Mouse (Mus musculus) kidney, postnatal 0 days (tissue): ENCODE measurements around the gene Pla2g3. TPM values are rescaled to one million over a fixed set of nuclear protein-coding genes. Genes with fewer than 3 reads are reported as not detected.

Experiments used
- ATAC-seq: fragments of 200-750 bp; cut with Nextera tagmentation; replicated peaks from 2 replicates; pipeline ENCODE4 v1.8.0; 2017; ENCODE audit warnings: low read depth, moderate number of reproducible peaks, moderate TSS enrichment, moderate library complexity; ENCODE audit not compliant: low FRiP score
- DNase-seq: peaks from one replicate; pipeline ENCODE4 v3.0.0-alpha.2; 2016; ENCODE audit warnings: low spot score
- H3K27ac ChIP-seq: fragments of 300-500 bp; sonication (generic); 2 replicates; pipeline ENCODE4 v1.5.1; 2014; ENCODE audit warnings: mild to moderate bottlenecking
- H3K27me3 ChIP-seq: fragments of 300-500 bp; sonication (generic); 2 replicates; pipeline ENCODE4 v1.6.1; 2014; ENCODE audit warnings: low read length, mixed read lengths; ENCODE audit not compliant: insufficient read depth
- H3K36me3 ChIP-seq: fragments of 300-500 bp; sonication (generic); 2 replicates; pipeline ENCODE4 v1.6.1; 2014; ENCODE audit warnings: low read length, mixed read lengths; ENCODE audit not compliant: insufficient read depth
- H3K4me1 ChIP-seq: fragments of 300-500 bp; sonication (generic); replicated peaks from 2 replicates; pipeline ENCODE4 v1.6.1; 2014; ENCODE audit warnings: antibody characterized with exemption, low read length, mixed read lengths; ENCODE audit not compliant: insufficient read depth
- H3K4me2 ChIP-seq: fragments of 300-500 bp; sonication (generic); 2 replicates; pipeline ENCODE4 v1.6.1; 2014; ENCODE audit warnings: mild to moderate bottlenecking, low read length, moderate library complexity, mixed read lengths
- H3K4me3 ChIP-seq: fragments of 300-500 bp; sonication (generic); replicated peaks from 2 replicates; pipeline ENCODE4 v1.5.1; 2014; ENCODE audit warnings: low read depth, low read length
- H3K9ac ChIP-seq: fragments of 300-500 bp; sonication (generic); 2 replicates; pipeline ENCODE4 v1.6.1; 2014; ENCODE audit warnings: low read depth, low read length
- H3K9me3 ChIP-seq: fragments of 300-500 bp; sonication (generic); replicated peaks from 2 replicates; pipeline ENCODE4 v1.6.1; 2016; ENCODE audit warnings: low read length, inconsistent platforms, mixed read lengths
- CTCF ChIP-seq: IDR thresholded peaks from 2 replicates; pipeline ENCODE4 v1.5.1; 2016; ENCODE audit warnings: antibody characterized with exemption, low read depth, mild to moderate bottlenecking, moderate library complexity
- WGBS: fragments of 180-500 bp; shearing (Covaris S2); extraction: QIAGEN DNeasy Blood & Tissue Kit; methylation state at CpG from one replicate; pipeline ENCODE4 v1.1.7; 2014; 5-methylcytosine and 5-hydroxymethylcytosine counted together
- polyA plus RNA-seq: library from polyadenylated mRNA; unstranded; fragments of >200 nt; fragmentation: Nextera tagmentation; extraction: Ambion mirVana; gene quantifications from 2 replicates; pipeline ENCODE4 v1.2.1, GENCODE M21; 2015

Pla2g3 gene
- polyA plus RNA-seq, 1 experiment from 2014 or later, result 0.25 TPM

GRCm38 (mm10) chr11:3517846-3518732 lies 30.0 kb downstream of the Pla2g3 start:
- no peak for DNase-seq
- no peak overlapping the region for H3K27ac ChIP-seq
- H3K4me2 ChIP-seq, result peak overlapping the region; percentile 70
- H3K9me3 ChIP-seq, result no peaks in the 10 kb centered on the region
- no peaks in the 10 kb centered on the region for H3K27me3 ChIP-seq
- H3K36me3 ChIP-seq, result peaks cover 38% of the 10 kb centered on the region
- 44% methylated on average over 13 of the region's 13 CpGs for WGBS
- H3K9ac ChIP-seq, result peak overlapping the region; percentile 25; the same call in 1 of the 2 replicates
- no peak for ATAC-seq
- no peak for TF ChIP-seq CTCF
- H3K4me3 ChIP-seq, result no peak overlapping the region
- peaks cover 16% of the 10 kb centered on the region for H3K4me1 ChIP-seq

GRCm38 (mm10) chr11:3519051-3519726 lies 31.1 kb downstream of the Pla2g3 start:
- Histone ChIP-seq H3K4me1 (peaks cover 16% of the 10 kb centered on the region), H3K9ac (no peak overlapping the region), H3K27me3 (no peaks in the 10 kb centered on the region), H3K4me3 (no peak overlapping the region), H3K4me2 (no peak overlapping the region), H3K27ac (no peak overlapping the region), H3K36me3 (peaks cover 49% of the 10 kb centered on the region), H3K9me3 (no peaks in the 10 kb centered on the region)
- WGBS, result 71% methylated on average over 4 of the region's 4 CpGs
- DNase-seq (no peak), ATAC-seq (no peak)
- TF ChIP-seq CTCF, result no peak

GRCm38 (mm10) chr11:3519756-3520398 lies 31.8 kb downstream of the Pla2g3 start:
- ATAC-seq, result no peak
- DNase-seq, result no peak
- WGBS, result 69% methylated on average over 11 of the region's 11 CpGs
- Histone ChIP-seq H3K9ac (no peak overlapping the region), H3K4me2 (no peak overlapping the region), H3K36me3 (peaks cover 56% of the 10 kb centered on the region), H3K9me3 (no peaks in the 10 kb centered on the region), H3K4me1 (peaks cover 16% of the 10 kb centered on the region), H3K27me3 (no peaks in the 10 kb centered on the region), H3K27ac (no peak overlapping the region), H3K4me3 (no peak overlapping the region)
- TF ChIP-seq CTCF, result no peak

- ATAC-seq (no peak), DNase-seq (no peak)
- Histone ChIP-seq H3K4me1 (peaks cover 16% of the 10 kb centered on the region), H3K9ac (no peak overlapping the region), H3K4me3 (no peak overlapping the region), H3K4me2 (no peak overlapping the region), H3K27me3 (no peaks in the 10 kb centered on the region), H3K9me3 (no peaks in the 10 kb centered on the region), H3K36me3 (peaks cover 65% of the 10 kb centered on the region), H3K27ac (no peak overlapping the region)
- 50% methylated on average over 14 of the region's 14 CpGs for WGBS
- TF ChIP-seq CTCF, result no peak
These were observed 32.8 kb downstream of the Pla2g3 start for GRCm38 (mm10) chr11:3520919-3521318.

- 74% methylated on average over 23 of the region's 23 CpGs for WGBS
- H3K9me3 ChIP-seq, result no peaks in the 10 kb centered on the region
- no peaks in the 10 kb centered on the region for H3K27me3 ChIP-seq
- no peak for TF ChIP-seq CTCF
- peaks cover 72% of the 10 kb centered on the region for H3K36me3 ChIP-seq
- H3K4me3 ChIP-seq, result no peak overlapping the region
- H3K4me2 ChIP-seq, result no peak overlapping the region
- ATAC-seq, result no peak
- H3K27ac ChIP-seq, result no peak overlapping the region
- H3K9ac ChIP-seq, result no peak overlapping the region
- peaks cover 15% of the 10 kb centered on the region for H3K4me1 ChIP-seq
- no peak for DNase-seq
These were observed 33.5 kb downstream of the Pla2g3 start for GRCm38 (mm10) chr11:3521339-3522224.
